Mouse (Mus musculus) limb, embryonic 12.5 days (tissue): ENCODE measurements around the gene Atpaf2. TPM values are rescaled to one million over a fixed set of nuclear protein-coding genes. Genes with fewer than 3 reads are reported as not detected.
A peak's percentile ranks its signal among the peaks of the same experiment; 100 is the strongest.

Experiments
- ATAC-seq: fragments of 200-750 bp; cut with Nextera tagmentation; 2 replicates; pipeline ENCODE4 v1.8.0; 2017; ENCODE audit warnings: low read depth, moderate TSS enrichment; ENCODE audit not compliant: insufficient number of reproducible peaks, insufficient read depth, low FRiP score, low TSS enrichment
- H3K27ac ChIP-seq: fragments of 300-500 bp; sonication (generic); 2 replicates; pipeline ENCODE4 v1.5.1; 2016; ENCODE audit warnings: mild to moderate bottlenecking, moderate library complexity
- H3K27me3 ChIP-seq: fragments of 300-500 bp; sonication (generic); 2 replicates; pipeline ENCODE4 v1.6.1; 2016; ENCODE audit warnings: mild to moderate bottlenecking, moderate library complexity
- H3K36me3 ChIP-seq: fragments of 300-500 bp; sonication (generic); 2 replicates; pipeline ENCODE4 v1.6.1; 2016; ENCODE audit warnings: mild to moderate bottlenecking, moderate library complexity
- H3K4me1 ChIP-seq: fragments of 300-500 bp; sonication (generic); replicated peaks from 2 replicates; pipeline ENCODE4 v1.6.1; 2016
- H3K4me2 ChIP-seq: fragments of 300-500 bp; sonication (generic); 2 replicates; pipeline ENCODE4 v1.6.1; 2016; ENCODE audit warnings: mild to moderate bottlenecking, moderate library complexity
- H3K4me3 ChIP-seq: fragments of 300-500 bp; sonication (generic); replicated peaks from 2 replicates; pipeline ENCODE4 v1.5.1; 2016; ENCODE audit warnings: mild to moderate bottlenecking
- H3K9ac ChIP-seq: fragments of 300-500 bp; sonication (generic); replicated peaks from 2 replicates; pipeline ENCODE4 v1.6.1; 2016; ENCODE audit warnings: mild to moderate bottlenecking, moderate library complexity
- H3K9me3 ChIP-seq: fragments of 300-500 bp; sonication (generic); 2 replicates; pipeline ENCODE4 v1.6.1; 2016; ENCODE audit warnings: mild to moderate bottlenecking, moderate library complexity
- WGBS: fragments of 180-500 bp; shearing (Covaris S2); methylation state at CpG from one replicate; pipeline ENCODE4 v1.1.7; 2016; 5-methylcytosine and 5-hydroxymethylcytosine counted together
- polyA plus RNA-seq: library from polyadenylated mRNA; unstranded; fragments of >200 nt; fragmentation: Nextera tagmentation; extraction: Ambion mirVana; gene quantifications from 2 replicates; pipeline ENCODE4 v1.2.1, GENCODE M21; 2016

Atpaf2 gene
- polyA plus RNA-seq, 1 experiment from 2014 or later, result 52.6 TPM

DNA sequence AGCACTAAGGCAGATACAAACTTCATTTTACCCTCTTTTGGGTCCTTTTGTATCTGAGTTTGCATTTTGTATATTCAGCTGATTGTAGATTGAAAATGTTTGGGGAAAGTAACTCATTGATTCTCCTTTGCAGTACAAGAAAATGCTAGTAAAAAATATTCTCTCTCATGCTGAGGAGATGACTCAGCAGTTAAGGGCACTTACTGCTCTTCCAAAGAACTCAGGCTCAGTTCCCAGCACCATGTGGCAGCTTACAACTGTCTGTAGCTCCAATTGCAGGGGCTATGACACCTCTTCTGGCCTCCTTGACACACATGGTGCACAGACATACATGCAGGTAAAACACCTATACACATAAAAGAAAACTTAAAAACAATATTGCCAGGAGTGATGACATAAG, 15.2 kb upstream of the Atpaf2 start:
- H3K9me3 ChIP-seq, result no peaks in the 10 kb centered on the region
- H3K9ac ChIP-seq, result no peak overlapping the region
- H3K4me3 ChIP-seq, result no peak overlapping the region
- no peak overlapping the region for H3K27ac ChIP-seq
- no peaks in the 10 kb centered on the region for H3K4me1 ChIP-seq
- ATAC-seq, result no peak
- peaks cover 85% of the 10 kb centered on the region for H3K36me3 ChIP-seq
- no peaks in the 10 kb centered on the region for H3K27me3 ChIP-seq
- H3K4me2 ChIP-seq, result no peak overlapping the region

- ATAC-seq, result no peak
- Histone ChIP-seq H3K9me3 (no peaks in the 10 kb centered on the region), H3K27me3 (no peaks in the 10 kb centered on the region), H3K4me3 (no peak overlapping the region), H3K4me1 (no peaks in the 10 kb centered on the region), H3K4me2 (no peak overlapping the region), H3K9ac (no peak overlapping the region), H3K27ac (no peak overlapping the region), H3K36me3 (peaks cover 62% of the 10 kb centered on the region)
- 93% methylated on average over 3 of the region's 3 CpGs for WGBS
These were observed 9.4 kb upstream of the Atpaf2 start for GRCm38 (mm10) chr11:60427628-60428027.

- ATAC-seq, result no peak
- H3K36me3 ChIP-seq, result peaks cover 50% of the 10 kb centered on the region
- no peaks in the 10 kb centered on the region for H3K9me3 ChIP-seq
- H3K4me2 ChIP-seq, result no peak overlapping the region
- no peak overlapping the region for H3K4me3 ChIP-seq
- H3K27me3 ChIP-seq, result no peaks in the 10 kb centered on the region
- H3K4me1 ChIP-seq, result no peaks in the 10 kb centered on the region
- 83% methylated on average over 1 of the region's 1 CpGs for WGBS
- no peak overlapping the region for H3K27ac ChIP-seq
- H3K9ac ChIP-seq, result no peak overlapping the region
These were observed 8.2 kb upstream of the Atpaf2 start for GRCm38 (mm10) chr11:60426417-60426816.

DNA sequence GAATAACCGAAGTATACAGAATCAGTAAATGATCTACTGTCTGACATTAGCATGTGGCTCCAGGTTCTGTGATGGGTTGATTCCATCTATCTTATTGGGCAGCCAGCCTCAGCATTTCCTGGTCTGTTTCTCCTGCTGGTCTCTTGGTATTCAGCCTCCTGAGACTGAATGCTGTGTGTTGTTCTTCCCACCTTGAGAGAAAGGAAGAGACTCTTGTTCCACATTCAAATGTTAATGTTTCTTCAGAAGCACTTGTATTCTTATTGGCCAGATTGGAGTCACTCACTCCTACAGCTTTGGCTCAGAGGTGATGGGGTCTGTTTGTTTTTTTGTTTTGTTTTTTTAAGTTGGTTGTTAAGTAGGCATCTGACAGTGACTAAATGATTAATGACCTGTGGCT, 4.7 kb upstream of the Atpaf2 start:
- Histone ChIP-seq H3K4me1 (peaks cover 15% of the 10 kb centered on the region), H3K27ac (no peak overlapping the region), H3K4me2 (no peak overlapping the region), H3K4me3 (no peak overlapping the region), H3K36me3 (peaks cover 27% of the 10 kb centered on the region), H3K9me3 (no peaks in the 10 kb centered on the region), H3K27me3 (no peaks in the 10 kb centered on the region), H3K9ac (no peak overlapping the region)
- WGBS, result 72% methylated on average over 1 of the region's 1 CpGs
- ATAC-seq, result no peak

DNA sequence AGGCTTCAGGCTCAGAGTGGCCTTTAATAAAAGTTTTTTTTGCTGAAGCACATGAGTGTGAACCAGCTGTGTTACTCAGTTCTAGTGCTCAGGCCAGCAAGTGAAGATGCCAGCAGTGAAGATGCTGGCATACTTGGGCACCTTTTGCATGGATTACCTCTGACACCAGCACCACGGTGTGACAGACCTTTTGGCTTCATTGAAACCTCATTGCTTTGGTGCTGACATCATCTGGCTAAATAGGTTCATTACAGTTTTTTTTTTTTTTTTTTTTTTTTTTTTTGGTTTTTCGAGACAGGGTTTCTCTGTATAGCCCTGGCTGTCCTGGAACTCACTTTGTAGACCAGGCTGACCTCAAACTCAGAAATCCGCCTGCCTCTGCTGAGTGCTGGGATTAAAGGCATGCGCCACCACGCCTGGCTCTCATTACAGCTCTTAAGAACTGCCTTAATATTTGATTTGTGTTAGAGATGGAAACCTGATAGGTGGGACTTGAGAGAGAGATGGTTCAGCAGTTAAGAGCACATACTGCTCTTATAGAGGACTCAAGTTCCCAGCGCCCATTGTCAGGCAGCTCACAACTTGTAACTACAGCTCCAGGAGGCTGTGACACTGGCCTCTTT, 3.9 kb upstream of the Atpaf2 start:
- 55% methylated on average over 6 of the region's 6 CpGs for WGBS
- H3K27me3 ChIP-seq, result no peaks in the 10 kb centered on the region
- no peak overlapping the region for H3K4me3 ChIP-seq
- H3K9me3 ChIP-seq, result no peaks in the 10 kb centered on the region
- H3K27ac ChIP-seq, result no peak overlapping the region
- peaks cover 18% of the 10 kb centered on the region for H3K36me3 ChIP-seq
- H3K9ac ChIP-seq, result no peak overlapping the region
- H3K4me2 ChIP-seq, result no peak overlapping the region
- H3K4me1 ChIP-seq, result peaks cover 16% of the 10 kb centered on the region
- ATAC-seq, result no peak

GRCm38 (mm10) chr11:60418473-60418803, 181 bp upstream of the Atpaf2 start:
- H3K36me3 ChIP-seq, result no peaks in the 10 kb centered on the region
- peaks cover 34% of the 10 kb centered on the region for H3K4me1 ChIP-seq
- H3K27ac ChIP-seq, result no peak overlapping the region
- no peaks in the 10 kb centered on the region for H3K27me3 ChIP-seq
- ATAC-seq, result no peak
- WGBS, result 12% methylated on average over 6 of the region's 6 CpGs
- no peaks in the 10 kb centered on the region for H3K9me3 ChIP-seq
- H3K9ac ChIP-seq, result peak overlapping the region; percentile 90
- peak overlapping the region; percentile 91 for H3K4me3 ChIP-seq
- peak overlapping the region; percentile 67 for H3K4me2 ChIP-seq

- Histone ChIP-seq H3K4me3 (peak within 1 kb of the TSS; percentile 91), H3K4me2 (peak within 1 kb of the TSS; percentile 67), H3K4me1 (peaks cover 36% of the 10 kb centered on the region), H3K36me3 (no peaks in the 10 kb centered on the region), H3K9ac (peak within 1 kb of the TSS; percentile 90), H3K9me3 (no peaks in the 10 kb centered on the region), H3K27ac (peak within 1 kb of the TSS; percentile 93), H3K27me3 (no peaks in the 10 kb centered on the region)
- peak; percentile 96 for ATAC-seq
- WGBS, result under 1% methylated on average over 56 of the region's 81 CpGs
These were observed 1.1 kb downstream of the Atpaf2 start, which contains the start of gene Gid4 for GRCm38 (mm10) chr11:60416963-60417716. Gid4 (plus strand) TSS chr11:60417145.

DNA sequence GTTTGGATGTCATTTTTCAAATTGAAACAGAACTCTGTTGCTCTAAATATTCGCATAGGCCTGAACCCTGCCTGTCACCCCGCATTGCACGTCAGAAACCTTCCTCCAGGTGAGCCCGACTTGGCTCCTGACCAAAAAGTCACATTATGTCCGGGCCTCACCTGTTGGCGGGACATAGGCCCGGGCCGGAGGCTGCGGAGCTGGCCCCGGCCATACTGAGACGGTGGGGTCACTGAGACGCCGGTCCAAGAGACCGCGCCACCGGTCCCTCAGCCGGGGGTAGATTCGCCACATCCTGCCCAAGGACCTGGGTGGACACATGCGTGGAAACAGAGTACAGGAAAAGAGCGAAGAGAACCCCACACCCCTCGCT, 1.7 kb downstream of the Atpaf2 start:
- Histone ChIP-seq H3K9me3 (no peaks in the 10 kb centered on the region), H3K4me1 (peaks cover 38% of the 10 kb centered on the region), H3K27ac (peak overlapping the region; percentile 53; the same call in 1 of the 2 replicates), H3K27me3 (no peaks in the 10 kb centered on the region), H3K4me3 (peak overlapping the region; percentile 91), H3K36me3 (no peaks in the 10 kb centered on the region), H3K4me2 (peak overlapping the region; percentile 67), H3K9ac (peak overlapping the region; percentile 79)
- WGBS, result under 1% methylated on average over 21 of the region's 21 CpGs
- no peak for ATAC-seq

DNA sequence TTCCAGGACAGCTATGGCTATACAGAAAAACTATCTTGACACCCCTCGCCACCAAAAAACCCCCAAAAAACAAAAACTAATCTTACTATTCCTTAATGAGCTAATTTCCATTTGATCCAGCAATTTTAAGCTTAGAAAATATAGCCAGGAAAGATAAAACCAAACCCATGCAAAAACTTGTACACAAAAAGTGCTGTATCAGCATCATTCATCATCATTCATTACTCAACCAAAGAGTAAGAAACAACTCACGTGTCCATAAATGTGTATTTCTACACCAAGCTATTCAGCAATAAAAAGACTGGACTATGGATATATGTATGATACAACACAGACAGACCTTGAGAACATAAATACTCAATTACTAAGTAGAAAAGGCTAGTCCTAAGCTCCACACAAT, 5.3 kb downstream of the Atpaf2 start:
- no peak overlapping the region for H3K9ac ChIP-seq
- no peak overlapping the region for H3K4me3 ChIP-seq
- WGBS, result 93% methylated on average over 2 of the region's 2 CpGs
- H3K4me2 ChIP-seq, result no peak overlapping the region
- ATAC-seq, result no peak
- H3K9me3 ChIP-seq, result no peaks in the 10 kb centered on the region
- peaks cover 18% of the 10 kb centered on the region for H3K36me3 ChIP-seq
- H3K4me1 ChIP-seq, result peaks cover 22% of the 10 kb centered on the region
- no peak overlapping the region for H3K27ac ChIP-seq
- H3K27me3 ChIP-seq, result no peaks in the 10 kb centered on the region

GRCm38 (mm10) chr11:60412173-60412572, 6.1 kb downstream of the Atpaf2 start:
- Histone ChIP-seq H3K27ac (no peak overlapping the region), H3K4me2 (no peak overlapping the region), H3K9me3 (no peaks in the 10 kb centered on the region), H3K4me3 (no peak overlapping the region), H3K9ac (no peak overlapping the region), H3K4me1 (peaks cover 21% of the 10 kb centered on the region), H3K36me3 (peaks cover 25% of the 10 kb centered on the region), H3K27me3 (no peaks in the 10 kb centered on the region)
- 18% methylated on average over 3 of the region's 3 CpGs for WGBS
- no peak for ATAC-seq

- Histone ChIP-seq H3K4me2 (no peak overlapping the region), H3K27me3 (no peaks in the 10 kb centered on the region), H3K9me3 (no peaks in the 10 kb centered on the region), H3K27ac (no peak overlapping the region), H3K9ac (no peak overlapping the region), H3K36me3 (peaks cover 81% of the 10 kb centered on the region), H3K4me1 (no peaks in the 10 kb centered on the region), H3K4me3 (no peak overlapping the region)
- ATAC-seq, result no peak
- WGBS, result 97% methylated on average over 1 of the region's 1 CpGs
These were observed 11.7 kb downstream of the Atpaf2 start for GRCm38 (mm10) chr11:60406606-60407005.

- Histone ChIP-seq H3K4me2 (no peak overlapping the region), H3K36me3 (peaks cover 27% of the 10 kb centered on the region), H3K27me3 (no peaks in the 10 kb centered on the region), H3K4me1 (0 out of 2 replicates have a peak, but pooled peaks cover 10% of the 10 kb centered on the region), H3K4me3 (no peak overlapping the region), H3K9ac (no peak overlapping the region), H3K9me3 (no peaks in the 10 kb centered on the region), H3K27ac (no peak overlapping the region)
- 90% methylated on average over 2 of the region's 2 CpGs for WGBS
- no peak for ATAC-seq
These were observed 21.1 kb downstream of the Atpaf2 start for GRCm38 (mm10) chr11:60397172-60397571.
